Mouse (Mus musculus) small intestine, adult 2 months (tissue): ENCODE measurements around the gene Nudt4.

Experiments used
- CTCF ChIP-seq: fragments of 200-500 bp; IDR thresholded peaks from 2 replicates; pipeline ENCODE4 v1.5.1; 2012; ENCODE audit warnings: low read depth, mild to moderate bottlenecking, control low read depth, inconsistent platforms, low read length, moderate library complexity, mixed read lengths; ENCODE audit not compliant: insufficient replicate concordance, insufficient read length; ENCODE audit errors: extremely low read depth
- POLR2A ChIP-seq: fragments of 200-500 bp; IDR thresholded peaks from 2 replicates; pipeline ENCODE4 v1.6.1; 2012; ENCODE audit warnings: low read depth, mild to moderate bottlenecking, control low read depth, inconsistent platforms, low read length, moderate library complexity

- TF ChIP-seq CTCF = no peak
- no peak for TF ChIP-seq POLR2A
These were observed 27.8 kb downstream of the Nudt4 start for GRCm38 (mm10) chr10:95536222-95536541.
